Mouse (Mus musculus) frontal cortex, adult (tissue): ENCODE results near the gene E130116L18Rik.
"Not testable (repeated sequence)": the region's sequence is repeated elsewhere in the genome, so short reads cannot be mapped to it uniquely, and the experiment has no call there.

Experiments used
- ATAC-seq: cut with Nextera tagmentation; 2 replicates; pipeline ENCODE4 v1.9.2; 2017; ENCODE audit warnings: mild to moderate bottlenecking, moderate library complexity, mixed read lengths; ENCODE audit not compliant: low TSS enrichment

Gene E130116L18Rik

DNA sequence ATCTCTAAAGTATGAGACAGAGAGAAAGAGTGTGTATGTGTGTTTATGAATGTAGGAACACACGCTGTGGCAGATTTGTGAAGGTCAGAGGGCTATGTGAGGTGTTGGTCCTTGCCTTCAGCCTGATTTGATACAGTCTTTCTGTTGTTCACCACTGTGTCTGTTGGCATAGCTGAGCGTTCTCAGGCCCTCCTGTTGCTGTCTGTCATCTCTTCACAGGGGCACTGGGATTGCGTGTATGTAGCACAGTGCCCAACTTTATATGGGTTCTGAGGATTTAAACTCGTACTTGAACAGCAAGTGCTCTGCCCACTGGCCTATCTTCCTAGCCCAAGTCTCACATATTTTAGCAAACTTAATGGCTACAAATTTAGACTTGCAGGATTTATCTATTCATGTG lies 39.4 kb downstream of the E130116L18Rik start:
- ATAC-seq: no peak

DNA sequence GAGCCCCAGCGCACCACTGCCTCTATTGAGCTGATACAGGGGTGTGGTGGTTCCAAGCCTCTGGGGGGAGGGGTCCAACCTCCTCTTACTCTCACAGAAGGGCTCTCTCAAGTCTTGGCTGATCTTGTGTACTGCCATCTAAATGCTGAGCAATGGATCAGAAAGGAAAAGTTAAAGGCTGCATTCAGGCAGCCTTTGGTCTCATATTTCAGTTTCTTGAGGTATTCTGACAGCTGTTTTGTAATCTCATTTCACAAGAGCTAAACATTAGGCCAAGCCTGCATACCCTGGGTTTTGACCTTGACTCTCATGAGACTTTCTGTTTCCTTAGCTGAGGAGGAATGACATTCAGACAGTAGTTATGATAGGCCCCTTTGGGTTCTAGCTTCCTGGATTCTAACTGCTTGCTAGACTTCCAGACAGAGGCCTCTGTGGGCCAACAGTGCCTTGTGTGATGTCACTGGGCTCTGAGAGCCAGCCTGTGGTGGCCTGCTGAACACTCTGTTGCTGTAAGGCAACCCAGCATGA lies 41.9 kb downstream of the E130116L18Rik start, which contains the start of gene Galntl5:
Gene Galntl5, plus strand, starts transcription at position 457 of the 528 bp plus-strand sequence.
- no peak for ATAC-seq

DNA sequence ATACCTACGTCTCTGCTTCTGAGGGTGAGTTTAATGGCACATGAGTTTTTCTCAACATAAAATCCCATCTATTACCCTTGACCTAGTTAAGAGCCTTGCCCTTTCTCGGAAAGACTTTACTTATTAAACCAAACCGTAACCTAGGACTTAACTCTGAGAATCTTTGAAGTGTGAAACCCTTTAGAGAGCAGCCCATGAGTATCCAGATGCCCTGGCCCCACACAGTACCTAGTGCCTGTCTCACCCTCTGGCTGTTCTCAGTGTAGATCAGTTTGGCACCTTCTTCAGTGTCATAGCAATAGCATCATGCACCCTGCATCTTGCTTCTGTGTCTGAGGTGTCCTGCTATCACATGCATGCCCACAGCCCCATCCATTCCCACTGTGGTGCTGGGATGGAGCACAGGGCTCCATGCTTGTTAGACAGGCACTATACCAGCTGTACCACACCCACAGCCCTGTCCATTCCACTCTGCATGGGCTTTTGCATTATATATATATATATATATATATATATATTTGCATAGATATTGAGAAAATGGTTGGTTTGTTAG lies 42.9 kb downstream of the E130116L18Rik start:
- ATAC-seq: no peak

DNA sequence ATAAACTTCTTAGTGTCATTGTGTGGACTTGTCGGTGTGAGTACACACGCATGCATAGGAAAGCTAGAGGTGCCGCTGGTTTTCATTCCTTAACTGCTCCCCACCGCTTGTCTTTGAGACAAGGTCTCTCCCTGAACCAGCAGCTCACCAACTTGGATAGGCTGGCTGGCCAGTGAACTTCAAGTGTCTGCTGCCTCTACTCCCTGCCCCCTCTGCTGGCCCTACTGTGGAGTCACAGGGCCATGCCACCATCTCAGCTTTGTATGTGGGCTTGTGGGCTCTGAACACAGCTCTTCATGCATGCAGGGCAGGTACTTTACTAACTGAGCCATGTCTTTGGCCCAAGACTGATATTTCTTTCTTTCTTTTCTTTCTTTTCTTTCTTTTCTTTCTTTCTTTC lies 43.7 kb downstream of the E130116L18Rik start:
- no peak for ATAC-seq

DNA sequence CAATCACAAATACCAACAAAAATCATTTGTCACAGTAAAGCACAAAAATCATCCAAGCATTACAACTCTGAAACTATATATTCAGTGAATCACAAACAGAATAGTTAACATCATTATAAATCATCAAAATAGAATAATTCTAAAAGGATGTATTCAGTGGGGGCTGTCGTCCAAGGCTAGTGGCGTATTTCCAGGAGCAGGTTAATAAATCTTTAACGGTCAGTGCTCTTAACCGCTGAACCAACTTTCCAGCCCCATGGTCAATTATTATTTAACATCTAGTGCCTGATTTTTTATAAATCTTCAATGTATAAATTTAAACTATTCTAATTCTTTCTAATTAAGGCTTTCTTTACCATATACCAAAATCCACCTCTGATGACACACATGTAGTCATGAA lies 44.4 kb downstream of the E130116L18Rik start:
- not testable (repeated sequence) for ATAC-seq

DNA sequence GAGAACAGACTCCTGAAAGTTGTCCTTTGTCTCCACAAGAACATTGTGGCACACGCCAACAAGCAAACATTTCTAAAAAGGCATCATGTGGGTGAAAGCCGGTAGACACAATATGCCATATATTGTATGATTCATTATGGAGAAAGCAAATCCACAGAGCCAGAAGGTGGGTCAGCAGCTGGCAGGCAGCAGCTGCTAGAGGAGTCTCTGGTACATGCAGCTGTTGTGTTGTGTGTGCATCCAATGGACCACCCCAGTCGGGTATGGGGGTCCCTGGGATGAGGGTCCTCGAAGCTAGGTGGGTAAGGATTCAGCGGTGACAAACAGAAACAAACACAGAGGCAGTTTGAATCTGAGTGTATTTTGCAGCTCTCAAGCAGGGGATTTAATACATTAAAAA lies 45.0 kb downstream of the E130116L18Rik start:
- not testable (repeated sequence) for ATAC-seq
